Mouse (Mus musculus) layer of hippocampus, postnatal 10 days (tissue): ENCODE results near the gene Gm9117. TPM values are rescaled to one million over a fixed set of nuclear protein-coding genes. Genes with fewer than 3 reads are reported as not detected.
"Not testable (repeated sequence)": the region's sequence is repeated elsewhere in the genome, so short reads cannot be mapped to it uniquely, and the experiment has no call there.

ENCODE experiments used
- DNase-seq, 2 experiments: peaks; one replicate each; pipeline ENCODE4 v3.0.0; 2021; ENCODE audit warnings: low spot score in 2 of 2
- long read RNA-seq: library from polyadenylated mRNA; stranded (forward); transcript quantifications from one replicate; pipeline ENCODE4 v2.0.0, GENCODE M21; 2023
- total RNA-seq, 2 experiments: library from RNA; stranded (reverse); gene quantifications; 2 replicates each; pipeline ENCODE4 v1.2.3; 2021

The Gm9117 gene
- not detected for total RNA-seq
- long read RNA-seq: 0 reads

DNA sequence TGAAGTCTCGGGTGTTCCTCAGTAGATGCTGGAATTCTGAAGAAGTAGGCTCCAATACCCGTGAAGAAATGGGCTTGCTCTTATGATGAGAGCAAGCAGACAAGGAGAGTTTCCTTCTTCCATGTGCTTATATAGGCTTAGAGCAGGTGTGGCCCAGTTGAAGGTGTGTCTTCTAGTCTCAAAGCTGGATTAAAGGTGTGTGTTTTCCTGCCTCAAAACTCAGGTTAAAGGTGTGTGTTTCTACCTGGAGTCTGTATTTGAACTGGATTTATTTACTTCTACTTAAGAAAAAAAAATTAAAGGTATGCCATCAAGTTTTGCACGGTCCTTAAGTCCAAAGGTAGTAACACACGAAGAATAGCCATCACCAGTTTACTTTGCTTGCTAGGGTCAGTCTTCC is at the start of gene Gm9117:
Gene Gm9117, minus strand, starts transcription at position 101 of the 400 bp plus-strand sequence.
- not testable (repeated sequence) for DNase-seq

DNA sequence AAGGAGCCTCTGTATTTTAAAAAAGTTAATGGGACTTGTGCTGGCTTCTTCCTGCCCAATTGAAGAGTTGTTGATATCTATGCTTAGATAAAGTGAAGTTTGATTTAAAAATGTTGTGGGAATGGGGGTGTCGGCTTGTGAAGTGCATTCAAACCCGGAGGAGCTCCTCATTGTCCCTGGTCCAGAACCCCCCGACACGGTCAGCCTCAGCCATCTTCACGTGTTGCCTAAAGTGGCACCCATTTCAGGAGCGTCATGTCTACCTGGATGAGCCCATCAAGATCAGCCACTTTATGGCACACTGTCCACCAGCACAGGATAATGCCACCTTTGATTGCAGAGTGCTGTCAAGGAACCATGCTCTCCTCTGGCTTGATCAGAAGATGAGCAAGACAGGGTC is 25.6 kb upstream of the Gm9117 start:
- not testable (repeated sequence) for DNase-seq

GRCm38 (mm10) chr3:93961214-93961613 is 17.9 kb upstream of the Gm9117 start, which contains the start of gene Tdpoz5:
Gene Tdpoz5, minus strand, starts transcription at chr3:93961314.
- not testable (repeated sequence) for DNase-seq

- DNase-seq: not testable (repeated sequence)
These were observed 5.0 kb downstream of the Gm9117 start for GRCm38 (mm10) chr3:93938386-93938785.

Other genes with a start within 250 kb of the Gm9117 start
- not detected for gene Gm5773, start 170.5 kb downstream of the Gm9117 start, total RNA-seq
- not detected for gene Tdpoz4, start 147.1 kb downstream of the Gm9117 start, total RNA-seq
- not detected for gene Tdpoz3, start 117.5 kb downstream of the Gm9117 start, total RNA-seq
- not detected for gene Tdpoz5, start 17.8 kb upstream of the Gm9117 start, total RNA-seq
- gene Gm9125, start 111.3 kb upstream of the Gm9117 start, total RNA-seq: not detected
- not detected for gene Gm10697, start 129.1 kb upstream of the Gm9117 start, total RNA-seq
- gene Gm10696, start 234.7 kb upstream of the Gm9117 start, total RNA-seq: not detected